Mouse (Mus musculus) hindbrain, embryonic 12.5 days (tissue): Measurements from ENCODE around the gene Cldn20. TPM values are rescaled to one million over a fixed set of nuclear protein-coding genes. Genes with fewer than 3 reads are reported as not detected.

ENCODE experiments used
- ATAC-seq: fragments of 200-750 bp; cut with Nextera tagmentation; 2 replicates; pipeline ENCODE4 v1.8.0; 2017; ENCODE audit warnings: moderate TSS enrichment; ENCODE audit not compliant: low FRiP score
- H3K27ac ChIP-seq: fragments of 300-500 bp; sonication (generic); 2 replicates; pipeline ENCODE4 v1.5.1; 2016; ENCODE audit warnings: mild to moderate bottlenecking
- H3K27me3 ChIP-seq: fragments of 300-500 bp; sonication (generic); 2 replicates; pipeline ENCODE4 v1.6.1; 2016; ENCODE audit warnings: mild to moderate bottlenecking
- H3K36me3 ChIP-seq: fragments of 300-500 bp; sonication (generic); 2 replicates; pipeline ENCODE4 v1.6.1; 2016; ENCODE audit warnings: mild to moderate bottlenecking
- H3K4me1 ChIP-seq: fragments of 300-500 bp; sonication (generic); 2 replicates; pipeline ENCODE4 v1.6.1; 2016
- H3K4me2 ChIP-seq: fragments of 300-500 bp; sonication (generic); replicated peaks from 2 replicates; pipeline ENCODE4 v1.6.1; 2016; ENCODE audit warnings: mild to moderate bottlenecking
- H3K4me3 ChIP-seq: fragments of 300-500 bp; sonication (generic); 2 replicates; pipeline ENCODE4 v1.5.1; 2016; ENCODE audit warnings: mild to moderate bottlenecking
- H3K9ac ChIP-seq: fragments of 300-500 bp; sonication (generic); 2 replicates; pipeline ENCODE4 v1.6.1; 2016; ENCODE audit warnings: mild to moderate bottlenecking, moderate library complexity
- H3K9me3 ChIP-seq: fragments of 300-500 bp; sonication (generic); replicated peaks from 2 replicates; pipeline ENCODE4 v1.6.1; 2016; ENCODE audit warnings: mild to moderate bottlenecking
- WGBS: fragments of 180-500 bp; shearing (Covaris S2); methylation state at CpG from one replicate; pipeline ENCODE4 v1.1.7; 2016; 5-methylcytosine and 5-hydroxymethylcytosine counted together
- polyA plus RNA-seq: library from polyadenylated mRNA; unstranded; fragments of >200 nt; fragmentation: Nextera tagmentation; extraction: Ambion mirVana; gene quantifications from 2 replicates; pipeline ENCODE4 v1.2.1, GENCODE M21; 2016

Cldn20 gene
- 0.38 and 0.58 TPM in 2 replicates for polyA plus RNA-seq

DNA sequence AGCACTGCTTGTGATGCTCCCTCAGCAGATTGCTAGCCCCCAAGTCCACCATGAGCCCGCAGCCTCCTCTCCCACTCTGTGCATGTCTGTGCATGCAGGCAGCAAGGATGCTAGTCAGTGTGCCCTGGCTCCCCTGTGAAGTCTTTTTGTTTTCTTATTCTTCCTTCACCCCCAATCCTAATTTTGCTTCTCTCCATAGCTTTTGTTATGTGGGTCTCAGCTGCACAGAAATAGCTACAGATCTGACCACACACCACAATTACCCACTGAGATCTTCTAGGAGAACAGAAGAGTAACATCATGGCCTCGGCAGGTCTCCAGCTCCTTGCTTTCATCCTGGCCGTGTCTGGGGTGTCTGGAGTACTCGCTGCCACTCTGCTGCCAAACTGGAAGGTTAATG is at the start of gene Cldn20:
Cldn20 (plus strand) TSS at position 301 of the 400 bp plus-strand sequence.
- Histone ChIP-seq H3K27me3 (no peaks in the 10 kb centered on the region), H3K36me3 (peaks cover 4% of the 10 kb centered on the region; the same call in 1 of the 2 replicates), H3K9ac (no peak within 1 kb of the TSS), H3K4me1 (0 out of 2 replicates have a peak, but pooled peaks cover 3% of the 10 kb centered on the region), H3K27ac (no peak within 1 kb of the TSS), H3K9me3 (no peaks in the 10 kb centered on the region), H3K4me3 (no peak within 1 kb of the TSS), H3K4me2 (no peak within 1 kb of the TSS)
- 91% methylated on average over 4 of the region's 4 CpGs for WGBS
- no peak for ATAC-seq

DNA sequence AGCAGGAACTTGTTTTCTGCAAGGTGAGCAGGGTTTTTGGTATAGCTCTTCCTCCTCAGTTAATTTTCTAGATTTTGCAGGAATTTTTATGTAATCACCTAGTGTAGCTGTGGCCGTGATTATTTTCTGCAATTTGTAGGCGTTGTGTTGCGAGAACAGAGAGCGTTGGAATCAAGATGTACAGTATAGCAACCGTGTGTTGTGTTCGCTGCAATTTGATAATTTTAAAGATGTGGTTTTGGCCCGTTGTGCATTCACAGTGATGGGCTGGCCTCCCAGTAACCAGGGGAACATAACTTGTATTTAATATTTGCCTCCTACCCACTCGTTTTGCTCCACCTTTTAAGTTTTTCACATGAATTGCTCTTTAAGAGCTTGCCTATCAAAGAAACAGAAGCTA is 49.3 kb upstream of the Cldn20 start:
- WGBS: 89% methylated on average over 8 of the region's 8 CpGs
- no peaks in the 10 kb centered on the region for H3K36me3 ChIP-seq
- no peak overlapping the region for H3K4me2 ChIP-seq
- H3K4me3 ChIP-seq: no peak overlapping the region
- no peak for ATAC-seq
- H3K4me1 ChIP-seq: no peaks in the 10 kb centered on the region
- no peak overlapping the region for H3K27ac ChIP-seq
- no peaks in the 10 kb centered on the region for H3K9me3 ChIP-seq
- H3K9ac ChIP-seq: no peak overlapping the region
- no peaks in the 10 kb centered on the region for H3K27me3 ChIP-seq

DNA sequence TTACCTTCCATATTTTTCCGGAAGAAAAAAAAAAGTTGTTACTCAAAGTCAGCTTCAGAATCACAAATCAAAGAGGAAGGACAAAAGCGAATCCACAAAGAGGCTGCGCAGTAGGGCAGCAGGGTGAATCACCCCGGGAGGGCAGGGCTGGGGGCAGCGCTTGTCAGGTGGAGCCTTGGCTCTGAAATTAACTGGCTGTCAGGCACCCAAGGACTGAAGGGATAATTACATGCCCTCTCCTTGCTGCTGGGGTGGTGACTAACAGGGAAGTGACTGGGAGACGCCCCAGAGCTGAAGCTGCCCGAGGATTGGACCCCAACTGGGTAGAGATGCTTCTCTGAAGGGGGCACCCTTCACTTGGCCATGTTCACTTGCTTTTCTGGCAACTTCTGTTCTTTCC is 46.5 kb upstream of the Cldn20 start:
- Histone ChIP-seq H3K4me2 (no peak overlapping the region), H3K27ac (no peak overlapping the region), H3K4me3 (no peak overlapping the region), H3K9ac (no peak overlapping the region), H3K27me3 (no peaks in the 10 kb centered on the region), H3K9me3 (no peaks in the 10 kb centered on the region), H3K4me1 (no peaks in the 10 kb centered on the region), H3K36me3 (no peaks in the 10 kb centered on the region)
- ATAC-seq: no peak
- 64% methylated on average over 7 of the region's 7 CpGs for WGBS

DNA sequence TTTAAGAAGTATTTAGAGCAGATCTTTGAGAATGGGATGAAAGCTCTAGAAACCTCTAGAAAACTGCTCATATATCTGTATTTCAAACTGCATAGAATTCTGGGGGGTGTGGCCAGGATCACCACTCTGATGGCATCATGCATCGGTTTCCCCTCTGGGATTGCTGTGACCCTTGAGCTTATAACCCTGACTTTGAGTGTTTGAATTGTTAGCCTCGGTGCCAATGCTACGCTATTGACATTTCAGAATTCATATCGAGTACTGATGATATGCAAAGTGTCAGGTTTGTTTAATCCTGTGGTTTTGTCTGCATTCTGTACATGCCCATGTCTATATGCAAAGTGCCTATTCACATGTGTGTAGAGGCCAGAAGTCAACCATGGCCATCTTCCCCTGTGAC is 45.1 kb upstream of the Cldn20 start:
- no peak overlapping the region for H3K9ac ChIP-seq
- H3K9me3 ChIP-seq: no peaks in the 10 kb centered on the region
- no peak for ATAC-seq
- WGBS: 92% methylated on average over 4 of the region's 4 CpGs
- no peaks in the 10 kb centered on the region for H3K27me3 ChIP-seq
- H3K4me3 ChIP-seq: no peak overlapping the region
- no peak overlapping the region for H3K27ac ChIP-seq
- no peaks in the 10 kb centered on the region for H3K36me3 ChIP-seq
- H3K4me1 ChIP-seq: no peaks in the 10 kb centered on the region
- no peak overlapping the region for H3K4me2 ChIP-seq

DNA sequence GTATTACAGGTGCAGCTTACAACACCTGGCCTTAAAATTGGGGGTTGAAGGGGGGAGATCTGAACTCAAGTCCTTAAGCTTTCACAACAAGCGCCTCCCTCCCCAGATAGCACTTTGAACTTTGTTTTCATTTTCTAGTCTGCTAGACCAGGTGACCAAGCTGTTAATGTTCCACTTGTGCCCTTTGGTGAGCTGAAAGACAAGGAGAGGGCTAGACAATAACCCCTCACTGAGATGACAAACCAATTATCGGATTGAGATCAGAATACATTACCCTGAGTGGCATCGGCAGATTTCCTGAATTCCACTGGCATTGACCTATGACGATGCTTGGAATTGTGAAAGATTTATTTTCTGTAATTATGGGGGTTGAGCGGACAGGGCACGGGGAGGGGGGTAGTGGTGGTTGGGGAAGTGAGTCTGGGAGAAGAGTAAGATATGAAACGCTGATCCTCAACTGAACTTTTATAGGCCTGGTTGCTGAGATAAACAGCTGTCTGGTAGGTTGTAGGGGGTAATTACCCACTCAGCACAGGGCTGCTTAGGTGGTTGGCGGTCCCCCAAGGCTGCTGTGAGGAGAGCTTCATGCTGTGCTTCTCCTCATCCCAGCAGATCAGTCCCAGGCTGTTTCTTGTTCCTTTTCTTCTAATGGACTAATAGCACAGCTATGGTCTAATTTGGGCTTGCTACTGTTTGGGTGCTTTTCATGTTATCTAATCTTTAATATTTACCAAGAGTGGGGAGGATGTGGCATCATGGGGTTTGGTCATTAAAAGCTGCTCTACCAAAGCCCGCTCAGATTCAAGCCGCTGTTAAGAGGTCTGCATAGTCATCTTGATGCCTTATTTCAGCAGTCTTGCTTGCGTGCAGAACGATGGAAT is 44.4 kb upstream of the Cldn20 start:
- WGBS: 81% methylated on average over 12 of the region's 12 CpGs

DNA sequence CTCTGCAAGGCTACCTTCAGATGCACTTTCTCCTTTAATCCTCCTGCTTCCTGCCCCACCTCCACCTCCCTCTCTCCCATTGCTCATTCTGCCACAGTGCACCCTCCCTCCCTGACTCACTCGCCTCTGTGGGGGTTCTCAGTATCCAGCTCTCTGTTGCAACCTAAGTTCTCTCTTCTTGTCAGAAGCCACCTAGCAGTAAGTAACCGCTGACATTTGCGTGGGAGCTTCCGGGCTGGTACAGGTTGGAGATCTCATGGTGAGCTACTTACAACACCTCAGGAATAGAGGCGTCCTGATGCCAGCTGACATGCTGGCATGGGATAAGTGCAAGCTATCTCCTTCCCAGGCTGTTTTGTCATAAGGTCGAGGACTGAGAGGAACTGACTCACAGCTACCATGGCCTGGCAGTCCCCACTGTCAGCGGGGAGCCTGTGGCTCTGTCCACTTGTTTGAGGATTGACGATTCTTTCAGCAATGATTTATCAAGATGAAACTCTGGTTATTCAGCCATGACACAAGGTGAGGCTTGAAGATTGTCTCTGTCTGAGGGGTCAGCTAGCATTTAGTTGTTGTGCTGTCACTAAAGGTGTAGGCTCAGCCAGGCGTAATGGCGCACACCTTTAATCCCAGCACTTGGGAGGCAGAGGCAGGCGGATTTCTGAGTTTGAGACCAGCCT is 42.0 kb upstream of the Cldn20 start:
- ATAC-seq: no peak
- no peak overlapping the region for H3K4me3 ChIP-seq
- H3K4me2 ChIP-seq: no peak overlapping the region
- WGBS: 82% methylated on average over 11 of the region's 11 CpGs
- H3K9me3 ChIP-seq: no peaks in the 10 kb centered on the region
- H3K27ac ChIP-seq: no peak overlapping the region
- H3K9ac ChIP-seq: no peak overlapping the region
- H3K4me1 ChIP-seq: no peaks in the 10 kb centered on the region
- no peaks in the 10 kb centered on the region for H3K27me3 ChIP-seq
- no peaks in the 10 kb centered on the region for H3K36me3 ChIP-seq

More for the DNA sequence above, 44.4 kb upstream of the Cldn20 start:
- ATAC-seq: no peak
- Histone ChIP-seq H3K4me1 (no peaks in the 10 kb centered on the region), H3K36me3 (no peaks in the 10 kb centered on the region), H3K4me2 (no peak overlapping the region), H3K9ac (no peak overlapping the region), H3K9me3 (no peaks in the 10 kb centered on the region), H3K27ac (no peak overlapping the region), H3K27me3 (no peaks in the 10 kb centered on the region), H3K4me3 (no peak overlapping the region)

DNA sequence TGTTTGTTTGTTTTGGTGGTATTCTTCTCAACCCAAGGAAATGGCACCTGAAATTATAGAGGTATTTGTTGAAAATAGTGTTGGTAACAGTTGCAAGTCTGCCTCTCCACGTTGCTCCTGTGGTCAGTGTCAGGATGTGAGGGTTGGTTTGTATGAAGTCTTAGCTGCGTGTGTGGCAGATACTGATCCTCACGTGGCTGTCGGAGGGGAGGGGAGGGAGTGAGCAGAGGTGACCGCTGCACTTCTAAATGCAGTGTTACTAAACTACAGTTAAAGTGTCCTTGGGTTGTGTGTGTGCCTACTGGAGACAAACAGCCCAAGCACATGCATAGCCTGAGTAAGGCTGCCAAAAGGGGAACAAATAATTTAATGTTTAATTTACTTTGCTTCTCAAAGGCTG is 41.3 kb upstream of the Cldn20 start:
- H3K27ac ChIP-seq: no peak overlapping the region
- H3K36me3 ChIP-seq: no peaks in the 10 kb centered on the region
- no peaks in the 10 kb centered on the region for H3K9me3 ChIP-seq
- H3K4me3 ChIP-seq: no peak overlapping the region
- H3K9ac ChIP-seq: no peak overlapping the region
- no peak overlapping the region for H3K4me2 ChIP-seq
- ATAC-seq: no peak
- 66% methylated on average over 5 of the region's 5 CpGs for WGBS
- no peaks in the 10 kb centered on the region for H3K27me3 ChIP-seq
- H3K4me1 ChIP-seq: no peaks in the 10 kb centered on the region

DNA sequence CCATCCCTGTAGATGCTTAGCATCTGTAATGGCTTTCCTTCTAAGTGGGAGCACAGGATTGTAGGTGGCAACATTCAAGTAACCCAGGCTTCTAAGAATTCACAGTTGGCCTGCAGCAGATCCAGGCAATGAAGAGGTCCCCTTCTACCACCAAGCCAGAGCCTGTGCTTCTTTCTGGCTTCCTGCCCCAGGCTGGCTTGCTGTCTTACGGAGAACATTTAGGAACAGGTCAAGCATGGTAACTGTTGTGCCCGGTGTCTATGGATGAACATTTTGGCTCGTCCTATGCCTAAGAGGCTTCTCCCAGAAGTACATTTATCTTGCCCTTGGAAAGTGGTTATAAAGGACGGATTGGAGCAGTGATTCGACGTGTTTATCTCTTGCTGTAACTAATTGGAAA is 40.7 kb upstream of the Cldn20 start:
- Histone ChIP-seq H3K4me2 (no peak overlapping the region), H3K36me3 (no peaks in the 10 kb centered on the region), H3K27ac (no peak overlapping the region), H3K27me3 (no peaks in the 10 kb centered on the region), H3K9ac (no peak overlapping the region), H3K9me3 (no peaks in the 10 kb centered on the region), H3K4me3 (no peak overlapping the region), H3K4me1 (no peaks in the 10 kb centered on the region)
- ATAC-seq: no peak
- WGBS: 91% methylated on average over 6 of the region's 6 CpGs

DNA sequence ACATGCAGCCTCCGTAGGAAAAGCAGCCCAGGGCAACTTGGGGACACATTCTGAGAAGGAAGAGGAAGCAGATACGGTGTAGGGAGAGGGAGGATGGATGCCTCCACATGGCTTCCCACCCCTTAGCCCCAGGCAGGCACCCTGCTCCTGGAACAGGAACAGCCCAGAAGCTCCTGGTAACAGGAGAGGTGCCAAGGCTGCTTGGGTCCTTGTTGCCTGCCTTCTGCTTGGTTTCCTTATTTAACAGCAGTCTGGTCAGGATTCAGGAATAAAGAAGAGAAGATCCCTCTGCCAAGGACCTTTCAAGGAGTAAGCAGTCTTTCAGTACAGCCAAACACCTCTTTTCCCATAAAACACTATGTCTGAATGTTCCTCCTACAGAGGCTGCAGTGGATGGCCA is 36.8 kb upstream of the Cldn20 start:
- Histone ChIP-seq H3K4me3 (no peak overlapping the region), H3K9me3 (no peaks in the 10 kb centered on the region), H3K27me3 (no peaks in the 10 kb centered on the region), H3K4me1 (no peaks in the 10 kb centered on the region), H3K4me2 (no peak overlapping the region), H3K36me3 (no peaks in the 10 kb centered on the region), H3K9ac (no peak overlapping the region), H3K27ac (no peak overlapping the region)
- ATAC-seq: no peak
- WGBS: 69% methylated on average over 2 of the region's 2 CpGs

DNA sequence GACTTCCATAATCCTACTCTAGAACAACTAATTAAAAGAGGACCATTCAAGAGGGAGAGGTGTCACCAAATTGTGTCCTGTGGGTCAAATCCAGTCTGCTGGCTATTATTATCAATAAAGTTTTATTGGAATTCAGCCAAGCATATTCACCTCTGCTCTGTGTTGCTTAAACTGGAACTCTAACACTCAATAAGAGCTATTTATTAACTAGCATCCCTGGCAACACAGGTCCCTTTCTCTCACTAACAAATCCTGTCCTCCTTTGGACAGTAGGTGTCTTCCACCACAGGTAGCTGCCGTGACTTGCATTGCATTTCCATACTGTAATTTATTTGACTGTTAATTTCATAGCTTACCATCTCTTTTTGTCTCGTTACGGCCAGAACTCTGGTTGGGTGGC is 36.3 kb upstream of the Cldn20 start:
- Histone ChIP-seq H3K4me3 (no peak overlapping the region), H3K4me2 (no peak overlapping the region), H3K27me3 (no peaks in the 10 kb centered on the region), H3K27ac (no peak overlapping the region), H3K4me1 (no peaks in the 10 kb centered on the region), H3K36me3 (no peaks in the 10 kb centered on the region), H3K9me3 (no peaks in the 10 kb centered on the region), H3K9ac (no peak overlapping the region)
- 96% methylated on average over 3 of the region's 3 CpGs for WGBS
- no peak for ATAC-seq

DNA sequence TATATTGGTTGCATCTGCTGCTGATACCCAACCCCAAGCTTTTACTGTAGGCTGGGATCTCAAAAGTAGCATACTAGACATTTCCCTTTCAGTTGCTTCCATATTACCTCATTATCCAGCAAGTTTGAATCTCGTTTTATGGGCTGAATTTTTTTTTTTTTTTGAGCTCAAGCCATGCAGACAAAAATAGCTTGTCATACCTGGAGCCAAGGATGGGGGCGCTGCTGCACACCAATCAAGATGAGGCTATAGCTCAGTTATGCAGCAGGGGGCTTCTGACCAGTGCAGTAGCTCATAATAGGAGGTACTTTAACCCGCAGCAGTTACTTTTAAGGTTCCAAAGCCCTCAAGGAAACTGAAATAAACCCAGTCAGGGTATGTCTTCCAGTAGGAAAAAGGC is 34.3 kb upstream of the Cldn20 start:
- H3K27ac ChIP-seq: no peak overlapping the region
- 30% methylated on average over 3 of the region's 3 CpGs for WGBS
- no peak overlapping the region for H3K4me3 ChIP-seq
- H3K36me3 ChIP-seq: no peaks in the 10 kb centered on the region
- no peak overlapping the region for H3K4me2 ChIP-seq
- H3K4me1 ChIP-seq: no peaks in the 10 kb centered on the region
- no peaks in the 10 kb centered on the region for H3K27me3 ChIP-seq
- H3K9ac ChIP-seq: no peak overlapping the region
- H3K9me3 ChIP-seq: no peaks in the 10 kb centered on the region
- no peak for ATAC-seq

DNA sequence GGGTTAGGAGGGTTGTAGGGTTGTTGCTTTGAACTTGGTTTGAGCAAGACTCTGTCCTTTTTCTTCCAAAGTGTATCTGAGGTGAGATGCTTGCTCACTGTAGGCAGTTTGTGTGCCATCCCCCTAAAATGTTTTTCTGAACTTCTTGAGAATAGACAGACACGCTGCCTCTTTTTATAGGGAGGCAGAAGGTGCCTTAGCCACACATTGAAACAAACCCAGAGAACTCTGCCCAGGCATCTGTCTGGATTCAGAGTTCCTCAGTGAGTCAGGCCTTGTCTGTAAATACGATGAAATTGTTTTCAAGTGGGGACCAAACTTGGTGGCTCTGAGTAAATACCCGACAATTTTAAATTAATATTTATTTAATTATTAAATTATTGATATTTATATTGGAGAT is 33.8 kb upstream of the Cldn20 start:
- H3K4me1 ChIP-seq: no peaks in the 10 kb centered on the region
- no peaks in the 10 kb centered on the region for H3K27me3 ChIP-seq
- H3K36me3 ChIP-seq: no peaks in the 10 kb centered on the region
- no peak overlapping the region for H3K27ac ChIP-seq
- 93% methylated on average over 3 of the region's 3 CpGs for WGBS
- no peaks in the 10 kb centered on the region for H3K9me3 ChIP-seq
- no peak overlapping the region for H3K9ac ChIP-seq
- ATAC-seq: no peak
- H3K4me2 ChIP-seq: no peak overlapping the region
- no peak overlapping the region for H3K4me3 ChIP-seq

DNA sequence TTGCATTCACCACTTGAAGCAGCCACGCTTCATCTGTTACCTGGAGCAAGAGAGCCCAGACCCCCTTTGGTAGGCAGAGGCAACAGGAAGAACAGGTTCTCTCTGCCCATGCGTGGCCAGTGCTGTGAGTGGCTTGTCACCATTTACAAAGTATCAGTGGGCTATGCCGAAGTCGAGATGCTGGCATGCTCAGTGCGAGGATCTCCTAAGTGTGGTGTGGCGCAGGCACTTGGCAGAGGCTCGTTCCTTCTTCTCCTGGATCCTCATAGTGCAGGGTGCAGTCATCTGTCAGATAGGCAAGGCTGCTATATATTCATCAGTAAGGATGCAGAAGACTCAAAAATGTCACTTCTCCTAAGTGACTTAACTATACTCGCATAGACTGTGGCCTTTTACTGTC is 32.9 kb upstream of the Cldn20 start:
- Histone ChIP-seq H3K9me3 (no peaks in the 10 kb centered on the region), H3K36me3 (no peaks in the 10 kb centered on the region), H3K27me3 (no peaks in the 10 kb centered on the region), H3K4me3 (no peak overlapping the region), H3K4me1 (no peaks in the 10 kb centered on the region), H3K27ac (no peak overlapping the region), H3K4me2 (no peak overlapping the region), H3K9ac (no peak overlapping the region)
- WGBS: 92% methylated on average over 8 of the region's 8 CpGs
- no peak for ATAC-seq
